Mouse (Mus musculus) G1E (cell line): ENCODE data around the gene Cyth1.

Experiments
- CTCF ChIP-seq: IDR thresholded peaks from 2 replicates; pipeline ENCODE4 v1.5.1; 2012; ENCODE audit warnings: low read depth, low read length, inconsistent platforms, mixed read lengths
- GATA1 ChIP-seq: IDR thresholded peaks from 2 replicates; pipeline ENCODE4 v1.6.1; 2012; ENCODE audit warnings: borderline replicate concordance, low read length, inconsistent platforms, mixed read lengths
- POLR2AphosphoS5 ChIP-seq: IDR thresholded peaks from 2 replicates; pipeline ENCODE4 v1.6.1; 2012; ENCODE audit warnings: low read depth, low read length, inconsistent platforms; ENCODE audit not compliant: insufficient replicate concordance
- TAL1 ChIP-seq: conservative IDR thresholded peaks from 2 replicates; pipeline ENCODE4 v1.6.1; 2012; ENCODE audit warnings: low read depth, low read length, inconsistent platforms, mixed read lengths

- TF ChIP-seq TAL1 (no peak), CTCF (no peak), POLR2AphosphoS5 (no peak), GATA1 (no peak)
These were observed 86.1 kb downstream of the Cyth1 start for GRCm38 (mm10) chr11:118162245-118162644.
